Mouse (Mus musculus) brown adipose tissue, adult 24 weeks (tissue): ENCODE measurements around the gene Ocrl. TPM values are rescaled to one million over a fixed set of nuclear protein-coding genes. Genes with fewer than 3 reads are reported as not detected.

Source experiments
- H3K27ac ChIP-seq: fragments of 200-500 bp; replicated peaks from 2 replicates; pipeline ENCODE4 v1.5.1; 2012; ENCODE audit warnings: low read depth, mild to moderate bottlenecking, low read length
- H3K4me1 ChIP-seq: fragments of 200-500 bp; 2 replicates; pipeline ENCODE4 v1.6.1; 2012; ENCODE audit warnings: low read length, mixed read lengths; ENCODE audit not compliant: control insufficient read depth, insufficient read depth, insufficient read length
- H3K4me3 ChIP-seq: fragments of 200-500 bp; 2 replicates; pipeline ENCODE4 v1.5.1; 2012; ENCODE audit warnings: low read depth, mild to moderate bottlenecking, low read length, moderate library complexity; ENCODE audit not compliant: insufficient read depth
- polyA plus RNA-seq: library from polyadenylated mRNA; stranded (reverse); fragments of >200 nt; gene quantifications from 2 replicates; pipeline ENCODE4 v1.2.4, GENCODE M21; 2012; ENCODE audit not compliant: missing spikeins, insufficient read depth, insufficient read length

The Ocrl gene
- polyA plus RNA-seq, 1 experiment, result 9.3 TPM

- Histone ChIP-seq H3K27ac (no peak overlapping the region), H3K4me3 (no peak overlapping the region), H3K4me1 (no peaks in the 10 kb centered on the region)
Measured at GRCm38 (mm10) chrX:47937740-47938139, 25.6 kb downstream of the Ocrl start.

GRCm38 (mm10) chrX:47949729-47950128 lies 37.5 kb downstream of the Ocrl start:
- Histone ChIP-seq H3K4me1 (no peaks in the 10 kb centered on the region), H3K27ac (no peak overlapping the region), H3K4me3 (no peak overlapping the region)

GRCm38 (mm10) chrX:47962579-47962978 lies 50.4 kb downstream of the Ocrl start:
- H3K27ac ChIP-seq, result no peak overlapping the region
- H3K4me3 ChIP-seq, result no peak overlapping the region
- no peaks in the 10 kb centered on the region for H3K4me1 ChIP-seq

DNA sequence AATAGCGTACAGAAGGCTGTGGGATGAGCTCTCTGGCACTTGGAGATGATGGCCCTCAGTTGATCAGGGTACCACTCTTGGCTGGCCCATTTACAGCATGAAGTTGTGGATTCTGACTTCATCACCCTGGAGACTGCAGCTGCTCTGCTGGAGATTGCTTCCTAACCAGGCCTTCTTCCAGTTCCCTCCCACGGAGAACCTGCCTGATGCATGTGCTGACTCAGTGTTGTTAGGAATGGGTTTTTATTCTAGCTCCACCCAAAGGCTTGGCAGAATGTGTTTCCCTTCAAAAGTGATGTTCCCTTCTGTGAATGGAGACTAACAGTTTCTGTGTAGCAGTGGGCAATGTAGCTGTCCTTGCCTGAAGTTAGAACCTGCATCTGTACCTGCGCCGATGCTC lies 58.2 kb downstream of the Ocrl start:
- H3K27ac ChIP-seq, result no peak overlapping the region
- no peak overlapping the region for H3K4me3 ChIP-seq
- H3K4me1 ChIP-seq, result no peaks in the 10 kb centered on the region

DNA sequence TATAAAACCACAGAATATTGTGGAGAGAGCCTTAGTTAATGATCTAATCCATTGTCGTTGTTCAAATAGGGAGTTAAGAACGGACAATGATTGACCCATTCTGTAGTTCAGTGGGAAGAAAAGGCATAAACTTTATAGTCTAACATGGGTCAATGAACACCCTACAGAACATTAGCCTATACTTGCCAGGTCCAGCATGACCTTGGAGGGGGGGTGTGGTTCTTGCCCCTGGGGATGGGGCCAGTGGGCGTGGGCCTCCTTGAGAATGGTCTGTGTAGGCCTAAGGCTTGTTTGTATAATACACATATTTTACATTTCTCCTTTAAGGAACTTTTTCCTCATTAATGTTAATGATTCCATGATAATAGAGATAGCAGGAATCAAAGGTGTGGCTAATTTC lies 58.7 kb downstream of the Ocrl start:
- Histone ChIP-seq H3K4me1 (no peaks in the 10 kb centered on the region), H3K27ac (no peak overlapping the region), H3K4me3 (no peak overlapping the region)

DNA sequence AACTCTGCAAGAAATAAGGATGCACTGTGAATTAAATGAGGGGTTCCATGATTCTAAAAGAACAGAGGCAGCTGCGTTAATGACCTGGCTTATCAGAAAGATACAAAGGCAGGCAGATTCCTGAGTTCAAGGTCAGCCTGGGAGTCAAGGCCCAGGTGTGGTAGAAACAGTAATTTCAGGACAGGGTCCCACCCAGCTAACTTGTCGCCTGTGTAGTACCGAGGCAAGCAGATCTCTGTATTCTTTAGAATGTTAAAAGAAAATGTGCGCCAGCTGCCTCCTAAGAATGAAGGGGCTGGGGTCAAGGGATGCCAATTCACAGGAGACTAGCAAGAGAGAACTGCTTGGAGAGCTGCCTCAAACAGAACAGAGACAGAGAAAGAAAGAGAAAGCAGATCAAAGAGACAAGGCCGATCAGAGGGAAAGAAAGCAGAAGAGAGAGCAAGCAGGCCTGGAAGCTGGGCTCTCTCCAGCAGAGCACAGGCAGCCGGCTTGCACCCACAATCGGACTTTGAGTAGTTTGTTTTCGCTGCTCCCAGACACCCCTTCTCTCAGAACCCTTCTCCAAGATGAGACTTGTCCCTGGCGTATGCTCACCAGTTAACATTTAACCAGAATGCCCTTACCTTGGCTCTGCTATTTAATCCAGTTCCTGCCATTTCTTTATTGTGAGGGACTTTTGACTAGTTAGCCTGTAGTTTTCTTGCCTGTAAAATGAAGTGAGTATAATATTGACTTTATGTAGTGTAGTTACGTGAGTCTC lies 59.4 kb downstream of the Ocrl start:
- H3K27ac ChIP-seq, result no peak overlapping the region
- H3K4me3 ChIP-seq, result no peak overlapping the region
- H3K4me1 ChIP-seq, result no peaks in the 10 kb centered on the region

DNA sequence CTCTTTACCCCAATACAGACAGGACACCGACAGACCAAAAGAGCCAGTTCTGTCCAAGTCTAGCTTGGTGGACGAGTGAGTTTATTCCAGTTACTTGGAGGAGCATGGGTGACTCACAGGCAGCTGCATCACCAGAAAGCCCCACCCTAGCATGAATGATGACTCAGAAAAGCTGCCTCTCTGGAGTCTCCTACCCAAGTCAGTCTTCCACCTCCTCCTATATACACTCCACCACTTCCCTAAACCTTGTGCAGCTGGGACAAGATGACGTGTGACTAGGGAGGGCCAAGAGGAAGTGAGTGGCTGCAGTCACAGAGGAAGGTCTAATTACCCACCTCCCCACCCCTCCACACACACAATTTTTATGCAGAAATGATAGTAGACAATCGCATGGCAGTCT lies 64.4 kb downstream of the Ocrl start:
- peak overlapping the region; percentile 52 for H3K27ac ChIP-seq
- H3K4me1 ChIP-seq, result no peaks in the 10 kb centered on the region
- H3K4me3 ChIP-seq, result no peak overlapping the region

DNA sequence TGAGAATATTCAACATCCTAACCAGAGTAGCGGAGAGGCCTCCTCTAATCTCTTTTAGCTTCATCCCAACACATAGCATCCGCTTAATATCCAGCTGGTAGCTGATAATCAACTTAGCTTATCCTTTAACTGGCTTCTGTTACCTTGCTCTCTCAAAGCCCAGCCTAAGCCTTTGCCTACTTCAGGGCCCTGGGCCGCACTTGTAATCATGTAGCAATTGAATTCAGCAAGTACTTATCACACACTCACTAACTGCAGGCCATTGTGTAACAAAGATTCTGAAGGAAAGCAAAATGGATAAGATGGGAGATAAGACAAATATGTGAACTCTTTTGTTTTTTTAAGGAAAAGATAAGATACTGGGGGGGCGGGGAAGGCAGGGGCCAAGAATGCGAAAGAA lies 64.9 kb downstream of the Ocrl start:
- Histone ChIP-seq H3K27ac (no peak overlapping the region), H3K4me3 (no peak overlapping the region), H3K4me1 (no peaks in the 10 kb centered on the region)

DNA sequence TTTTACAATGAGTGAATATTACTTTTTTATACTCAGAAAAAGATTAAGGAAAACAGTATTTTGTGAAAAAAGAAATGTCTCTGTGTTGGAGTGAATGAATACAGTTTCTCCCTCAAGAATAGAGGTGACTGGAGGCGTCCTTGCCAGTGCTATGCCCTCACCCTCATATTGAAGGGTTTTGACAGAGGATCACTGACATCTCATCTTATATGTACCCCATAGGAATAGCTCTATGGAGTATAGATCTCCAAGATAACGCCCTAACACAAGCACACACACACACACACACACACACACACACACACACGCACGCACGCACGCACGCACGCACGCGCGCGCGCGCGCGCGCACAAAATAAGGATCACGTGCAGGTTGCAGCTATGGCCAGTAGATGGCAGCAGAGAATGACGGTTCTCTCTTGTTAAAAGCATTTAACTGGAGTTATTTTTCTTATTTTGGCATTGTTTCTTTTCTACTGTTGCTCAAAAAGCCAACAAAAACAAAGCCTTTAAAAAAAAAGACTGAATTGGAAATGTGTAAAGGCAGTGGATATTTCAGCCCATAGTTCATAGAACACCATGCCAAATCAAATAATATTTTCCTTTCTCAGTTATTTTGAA lies 72.9 kb downstream of the Ocrl start:
- H3K4me3 ChIP-seq, result peak overlapping the region; percentile 35; the same call in 1 of the 2 replicates

GRCm38 (mm10) chrX:47988024-47988423 lies 75.8 kb downstream of the Ocrl start:
- Histone ChIP-seq H3K4me1 (peaks cover 2% of the 10 kb centered on the region; the same call in 1 of the 2 replicates), H3K4me3 (no peak overlapping the region), H3K27ac (no peak overlapping the region)

More for the DNA sequence above, 72.9 kb downstream of the Ocrl start:
- H3K4me1 ChIP-seq, result peaks cover 2% of the 10 kb centered on the region; the same call in 1 of the 2 replicates
- H3K27ac ChIP-seq, result no peak overlapping the region

DNA sequence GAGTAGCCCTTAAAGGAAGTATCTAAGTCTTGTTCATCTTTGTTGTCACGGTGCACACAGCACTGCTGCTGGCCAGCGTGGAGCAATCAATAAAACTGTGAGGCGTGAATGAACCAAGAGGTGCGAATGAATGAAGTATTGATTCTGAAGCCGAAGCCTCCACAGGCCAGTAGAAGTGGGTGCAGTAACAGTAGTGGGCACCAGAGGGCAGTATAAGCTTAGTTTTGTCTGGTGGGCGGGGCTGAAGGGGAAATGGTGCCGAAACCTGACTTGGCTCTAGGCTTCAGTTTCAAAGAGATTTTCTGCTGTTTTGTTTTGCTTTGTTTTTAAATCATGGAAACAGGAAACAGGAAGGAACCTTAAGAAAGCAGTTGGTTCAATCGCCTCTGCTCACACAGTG lies 80.4 kb downstream of the Ocrl start:
- Histone ChIP-seq H3K27ac (no peak overlapping the region), H3K4me1 (peaks cover 2% of the 10 kb centered on the region; the same call in 1 of the 2 replicates), H3K4me3 (no peak overlapping the region)

DNA sequence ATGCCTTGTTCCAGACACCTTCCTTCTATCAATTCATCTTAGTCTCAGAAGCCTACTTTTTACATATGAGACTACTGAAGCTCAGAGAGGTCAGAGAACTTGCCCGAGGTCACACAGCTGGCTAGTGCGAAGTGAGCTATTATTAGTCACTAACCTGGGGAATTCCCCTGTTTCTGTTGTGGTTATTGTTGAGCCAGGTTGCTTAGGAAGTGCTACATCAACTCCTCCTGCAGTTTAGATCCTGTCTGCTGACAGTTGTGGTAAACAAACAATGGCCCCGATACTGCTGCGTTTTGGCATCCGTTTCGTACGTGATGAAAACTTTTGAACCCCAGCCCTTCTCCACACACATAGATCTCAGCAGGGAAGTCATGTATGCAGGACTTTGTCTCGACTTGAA lies 86.2 kb downstream of the Ocrl start:
- Histone ChIP-seq H3K27ac (peak overlapping the region; percentile 63), H3K4me1 (peaks cover 7% of the 10 kb centered on the region; the same call in 1 of the 2 replicates), H3K4me3 (no peak overlapping the region)

DNA sequence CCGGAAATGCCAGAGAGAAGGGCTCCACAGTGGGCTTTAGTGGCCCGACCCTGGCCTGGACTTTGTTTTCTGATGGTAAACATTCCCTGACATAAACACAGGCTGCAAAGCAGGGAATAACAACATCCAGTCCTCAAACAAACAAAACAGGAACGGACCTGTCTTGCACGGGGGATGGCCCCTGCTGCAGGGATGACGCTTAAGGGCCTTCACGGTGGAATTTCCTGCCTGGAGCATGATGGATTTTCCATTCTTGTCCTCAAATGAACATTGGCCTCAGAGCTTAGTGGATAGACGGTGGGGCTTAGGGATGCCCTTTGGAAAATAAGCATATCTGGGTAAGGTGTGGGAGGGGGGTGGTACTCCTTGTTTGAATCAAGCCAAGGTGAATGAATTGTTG lies 89.0 kb downstream of the Ocrl start:
- H3K4me1 ChIP-seq, result peaks cover 7% of the 10 kb centered on the region; the same call in 1 of the 2 replicates
- no peak overlapping the region for H3K4me3 ChIP-seq
- peak overlapping the region; percentile 81 for H3K27ac ChIP-seq

DNA sequence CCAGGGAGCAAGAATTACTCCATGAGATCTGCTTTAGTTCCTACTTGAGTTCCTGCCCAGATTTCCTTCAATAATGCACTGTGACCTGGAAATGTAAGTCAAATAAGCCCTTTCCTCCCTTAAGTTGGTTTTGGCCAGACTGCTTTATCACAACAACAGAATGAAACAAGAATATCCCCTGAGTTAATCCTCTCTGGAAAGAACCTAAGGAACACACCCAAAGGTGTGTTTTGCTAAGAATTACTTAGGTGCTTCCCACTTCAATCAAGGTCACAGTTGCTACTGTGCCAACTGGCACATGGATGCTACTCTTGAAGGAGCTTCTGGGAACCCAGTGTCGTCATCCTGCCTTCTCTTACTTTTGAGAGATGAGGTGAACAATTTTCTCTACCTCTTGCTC lies 92.6 kb downstream of the Ocrl start:
- H3K4me3 ChIP-seq, result no peak overlapping the region
- H3K27ac ChIP-seq, result peak overlapping the region; percentile 17; the same call in 1 of the 2 replicates
- peaks cover 4% of the 10 kb centered on the region; the same call in 1 of the 2 replicates for H3K4me1 ChIP-seq

GRCm38 (mm10) chrX:48006062-48006461 lies 93.9 kb downstream of the Ocrl start:
- no peaks in the 10 kb centered on the region for H3K4me1 ChIP-seq
- peak overlapping the region; percentile 87 for H3K27ac ChIP-seq
- no peak overlapping the region for H3K4me3 ChIP-seq

GRCm38 (mm10) chrX:48011656-48012055 lies 99.5 kb downstream of the Ocrl start:
- Histone ChIP-seq H3K27ac (no peak overlapping the region), H3K4me3 (no peak overlapping the region), H3K4me1 (no peaks in the 10 kb centered on the region)
